Mouse (Mus musculus): ENCODE results near the gene Psmf1.
A peak's percentile ranks its signal among the peaks of the same experiment; 100 is the strongest.

The Psmf1 gene

DNA sequence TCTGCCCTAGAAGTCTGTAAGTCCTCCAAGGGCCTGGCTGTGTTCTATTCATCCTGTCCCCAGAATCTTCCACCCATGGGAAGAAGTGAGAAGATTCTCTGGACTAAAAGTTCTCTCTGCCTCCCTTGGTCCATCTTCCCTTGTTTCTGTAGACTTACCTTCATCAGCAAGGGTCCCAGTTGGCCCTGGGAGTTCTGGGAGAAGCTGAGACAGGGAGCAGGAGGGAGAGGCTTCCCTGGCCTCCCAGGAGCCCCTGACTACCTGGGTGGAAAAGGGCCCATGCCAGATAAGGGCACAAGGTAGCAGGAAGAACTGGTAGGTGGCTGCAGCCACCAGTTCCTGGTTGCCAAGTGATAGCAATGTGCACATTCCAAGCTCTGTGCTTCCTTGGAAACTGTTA, at the start of gene Psmf1:
Gene Psmf1, minus strand, starts transcription at position 342 of the 400 bp plus-strand sequence.
- no peak for DNase-seq (ENCODE audit: extremely low read depth, low read depth)

DNA sequence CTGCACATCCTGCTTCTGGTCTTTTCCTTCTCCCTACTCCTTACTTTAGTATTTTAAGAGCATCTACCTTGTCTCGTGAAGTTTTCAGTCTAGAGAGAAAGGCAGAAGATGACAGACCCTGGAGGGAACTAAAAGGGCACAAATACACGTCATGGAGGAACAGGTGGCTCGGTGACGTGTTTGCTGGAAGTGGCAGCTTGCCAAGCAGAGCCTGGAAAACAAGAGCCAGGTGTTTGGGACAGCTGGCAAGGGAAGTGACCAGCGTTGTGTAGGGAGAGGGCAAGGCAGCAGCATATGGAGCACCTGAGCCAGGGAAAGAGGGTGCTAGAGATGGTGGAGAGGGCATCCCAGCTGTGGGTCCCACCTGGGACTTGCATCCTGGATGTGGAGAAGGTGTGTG, 47.2 kb upstream of the Psmf1 start:
- DNase-seq (ENCODE audit: extremely low read depth, low read depth), result no peak

DNA sequence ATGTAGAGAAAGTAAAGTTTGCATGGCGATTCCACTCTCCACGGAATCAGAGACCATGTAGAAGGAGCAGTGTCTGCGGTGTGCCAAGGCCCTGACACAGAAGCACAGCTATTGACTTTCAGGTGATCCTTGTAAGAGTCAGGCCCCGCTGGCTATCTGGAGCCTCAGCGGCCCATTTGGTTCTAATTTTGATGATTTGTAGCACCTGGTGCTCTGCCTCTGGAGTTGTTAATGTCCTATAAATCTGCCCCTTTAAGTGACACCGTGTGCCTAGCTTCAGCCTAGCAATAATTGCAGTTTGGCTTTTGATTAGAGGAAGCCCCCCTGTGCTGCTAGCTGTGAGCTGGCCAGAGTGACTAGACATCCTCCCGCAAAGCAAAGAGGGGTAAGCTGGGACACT, 46.2 kb upstream of the Psmf1 start:
- no peak for DNase-seq (ENCODE audit: extremely low read depth, low read depth)

GRCm38 (mm10) chr2:151788221-151788977, 44.4 kb upstream of the Psmf1 start:
- no peak for DNase-seq (ENCODE audit: extremely low read depth, low read depth)

DNA sequence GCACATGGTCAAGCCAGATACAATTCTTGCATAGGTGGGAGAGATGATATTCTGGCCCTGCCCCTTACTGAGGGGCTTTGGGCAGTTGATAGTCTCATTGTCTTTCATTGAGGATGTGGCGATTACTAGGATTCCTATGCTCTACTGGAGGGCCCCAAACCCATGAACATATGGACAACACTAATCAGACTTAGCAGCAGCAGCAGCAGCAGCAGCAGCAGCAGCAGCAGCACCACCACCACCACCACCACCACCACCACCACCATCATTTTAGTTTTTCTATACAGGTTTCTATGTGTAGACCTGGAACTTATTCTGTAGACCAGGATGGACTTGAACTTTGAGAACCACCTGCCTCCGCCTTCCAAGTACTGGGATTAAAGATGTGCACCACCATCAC, 39.5 kb upstream of the Psmf1 start:
- no peak for DNase-seq (ENCODE audit: extremely low read depth, low read depth)

DNA sequence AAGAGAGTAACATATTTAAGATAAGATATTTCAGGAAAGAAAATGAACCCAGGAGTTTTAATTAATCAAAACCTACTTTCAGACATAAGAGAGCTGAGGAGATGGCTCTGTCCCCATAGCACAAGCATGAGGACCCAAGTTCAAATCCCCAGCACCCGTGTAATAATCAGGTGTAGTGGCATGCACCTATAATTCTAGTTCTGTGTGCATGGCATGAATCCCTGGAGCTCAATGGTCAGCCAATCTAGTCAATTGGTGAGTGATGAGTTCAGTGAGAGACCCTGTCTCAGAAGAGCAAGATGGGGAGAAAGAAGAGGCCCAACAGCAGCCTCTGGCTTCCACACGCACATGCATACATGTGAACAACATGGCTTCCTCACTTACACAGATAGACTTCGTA, 33.4 kb upstream of the Psmf1 start:
- DNase-seq (ENCODE audit: extremely low read depth, low read depth), result no peak

DNA sequence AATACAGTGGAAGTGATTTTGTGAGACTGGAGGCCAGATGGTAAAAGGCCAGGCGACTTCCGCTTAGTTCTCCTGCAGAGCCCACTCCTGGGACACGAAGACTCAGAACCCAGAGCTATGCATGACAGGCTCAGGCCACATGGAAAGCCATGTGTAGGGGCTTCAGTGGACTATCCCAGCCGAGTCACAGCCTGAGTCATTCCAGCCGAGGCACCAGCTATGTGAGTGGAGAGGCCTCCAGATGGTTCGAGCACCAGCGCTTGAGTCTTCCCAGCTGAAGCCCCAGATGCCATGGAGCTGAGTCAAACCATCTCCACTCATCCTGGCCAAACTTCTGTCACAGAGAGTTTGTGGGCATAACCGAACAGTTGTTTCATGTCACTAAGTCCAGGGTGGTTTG, 29.5 kb upstream of the Psmf1 start:
- DNase-seq (ENCODE audit: extremely low read depth, low read depth), result no peak

GRCm38 (mm10) chr2:151772169-151772568, 28.2 kb upstream of the Psmf1 start:
- no peak for DNase-seq (ENCODE audit: extremely low read depth, low read depth)

- no peak for DNase-seq (ENCODE audit: extremely low read depth, low read depth)
Measured at GRCm38 (mm10) chr2:151764557-151764956, 20.6 kb upstream of the Psmf1 start.

DNA sequence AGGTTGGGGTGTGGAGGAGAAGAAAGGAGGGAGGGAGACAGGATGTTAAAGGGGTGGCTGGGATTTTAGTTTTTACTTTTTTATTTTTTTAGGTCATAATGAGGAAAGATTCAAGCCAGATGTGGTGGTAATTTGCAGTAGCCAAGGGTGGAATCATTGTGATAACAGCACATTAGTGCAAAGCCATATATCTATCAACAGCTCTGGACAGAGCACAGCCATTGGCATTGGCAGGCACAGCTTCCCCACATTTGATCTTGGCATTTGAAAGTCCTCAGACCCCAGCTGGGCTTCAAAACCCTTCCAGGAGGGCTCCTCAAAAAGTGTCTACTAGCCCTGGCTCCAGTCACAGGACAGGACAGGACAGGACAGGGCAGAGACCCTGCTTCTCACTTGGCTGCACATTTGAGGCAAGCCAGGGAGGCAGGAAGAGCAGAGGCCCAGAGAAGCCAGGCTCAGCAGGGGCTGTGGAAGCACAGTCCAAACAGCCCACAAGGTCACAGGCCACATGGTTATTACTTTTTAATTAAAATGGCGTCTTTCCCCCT, 14.9 kb upstream of the Psmf1 start:
- no peak for DNase-seq (ENCODE audit: extremely low read depth, low read depth)

GRCm38 (mm10) chr2:151757451-151757850, 13.5 kb upstream of the Psmf1 start:
- no peak for DNase-seq (ENCODE audit: extremely low read depth, low read depth)

- DNase-seq (ENCODE audit: extremely low read depth, low read depth), result no peak
Measured at GRCm38 (mm10) chr2:151756277-151757061, 12.5 kb upstream of the Psmf1 start.

DNA sequence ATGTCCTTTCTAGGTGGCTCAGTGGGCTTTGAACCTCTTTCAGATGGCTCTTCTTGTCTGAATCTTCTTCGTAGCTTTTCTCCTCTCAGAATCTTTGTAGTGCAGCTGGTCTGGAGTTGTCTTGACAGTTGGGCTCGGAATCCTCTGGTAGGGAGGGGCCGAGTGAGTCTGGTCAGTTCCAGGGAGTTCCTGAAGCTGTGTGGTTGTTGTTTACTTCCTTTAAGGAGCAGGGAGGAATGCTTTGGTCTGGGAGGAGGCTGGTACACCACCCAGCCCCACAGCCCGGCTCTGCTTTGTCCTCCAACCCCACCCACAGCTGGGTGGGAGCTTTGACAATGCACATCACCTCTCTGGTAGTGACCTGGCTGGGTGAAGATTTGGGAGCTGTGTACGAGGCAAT, 7.3 kb upstream of the Psmf1 start:
- DNase-seq (ENCODE audit: extremely low read depth, low read depth), result no peak

- DNase-seq (ENCODE audit: extremely low read depth, low read depth), result peak; percentile 44
Measured at GRCm38 (mm10) chr2:151747847-151748705, 4.1 kb upstream of the Psmf1 start.

DNA sequence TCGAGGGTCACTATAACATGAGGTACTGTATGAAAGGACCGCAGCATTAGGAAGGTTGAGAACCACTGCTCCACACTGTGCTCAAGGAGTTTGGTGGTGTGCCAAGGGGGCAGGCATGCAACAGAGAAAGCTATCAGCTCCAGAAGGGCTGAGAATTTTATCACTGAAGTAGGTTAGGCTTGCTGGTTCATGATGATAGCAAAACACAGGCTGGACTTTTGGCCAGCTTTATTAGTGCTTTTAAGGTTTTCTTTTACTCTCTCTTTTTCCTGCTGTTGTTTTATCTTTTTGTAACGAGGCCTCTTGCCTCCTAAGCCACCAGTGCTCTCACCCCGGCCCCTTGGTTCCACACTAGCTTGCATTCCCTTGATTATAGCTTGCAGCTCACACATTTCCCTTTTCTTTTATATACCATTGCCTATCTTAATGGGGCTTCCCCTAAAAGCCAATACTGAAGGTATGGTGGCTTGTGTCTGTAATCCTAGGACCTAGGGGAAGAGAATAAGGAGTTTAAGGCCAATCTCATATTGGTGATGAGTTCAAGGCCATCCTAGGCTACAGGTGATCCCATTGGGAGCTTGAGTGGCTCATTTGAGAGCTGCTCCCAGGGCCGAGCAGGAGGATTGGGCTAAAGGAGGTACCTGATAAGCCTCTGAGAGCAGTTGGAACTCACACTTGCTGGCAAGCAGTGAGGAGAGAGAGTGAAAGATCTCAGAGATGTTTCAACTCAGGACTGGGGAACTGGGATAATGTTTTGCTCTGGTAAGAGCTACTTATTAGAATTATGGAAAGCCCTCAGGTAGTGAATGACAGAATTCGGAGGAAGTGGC, 921 bp downstream of the Psmf1 start:
- DNase-seq (ENCODE audit: extremely low read depth, low read depth), result peak; percentile 87

DNA sequence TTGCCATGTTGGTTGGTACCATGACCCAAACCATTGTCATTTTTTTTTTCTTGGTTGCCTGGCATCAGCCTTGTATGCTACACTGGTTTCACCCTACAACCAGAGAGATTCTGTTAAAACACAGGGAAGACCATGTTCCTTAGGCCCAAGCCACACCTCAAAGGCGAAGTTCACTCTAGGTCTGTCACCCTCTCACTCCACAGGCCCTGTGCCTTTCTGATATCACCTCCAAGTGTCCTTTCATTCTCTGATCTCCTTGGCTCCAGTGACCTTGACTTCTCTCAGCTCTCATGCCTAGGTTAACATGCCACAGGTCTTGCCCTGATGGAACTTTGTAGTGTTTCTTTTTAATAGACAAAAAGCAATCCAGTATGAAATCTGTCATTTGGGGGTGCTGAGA, 1.9 kb downstream of the Psmf1 start:
- DNase-seq (ENCODE audit: extremely low read depth, low read depth), result no peak

DNA sequence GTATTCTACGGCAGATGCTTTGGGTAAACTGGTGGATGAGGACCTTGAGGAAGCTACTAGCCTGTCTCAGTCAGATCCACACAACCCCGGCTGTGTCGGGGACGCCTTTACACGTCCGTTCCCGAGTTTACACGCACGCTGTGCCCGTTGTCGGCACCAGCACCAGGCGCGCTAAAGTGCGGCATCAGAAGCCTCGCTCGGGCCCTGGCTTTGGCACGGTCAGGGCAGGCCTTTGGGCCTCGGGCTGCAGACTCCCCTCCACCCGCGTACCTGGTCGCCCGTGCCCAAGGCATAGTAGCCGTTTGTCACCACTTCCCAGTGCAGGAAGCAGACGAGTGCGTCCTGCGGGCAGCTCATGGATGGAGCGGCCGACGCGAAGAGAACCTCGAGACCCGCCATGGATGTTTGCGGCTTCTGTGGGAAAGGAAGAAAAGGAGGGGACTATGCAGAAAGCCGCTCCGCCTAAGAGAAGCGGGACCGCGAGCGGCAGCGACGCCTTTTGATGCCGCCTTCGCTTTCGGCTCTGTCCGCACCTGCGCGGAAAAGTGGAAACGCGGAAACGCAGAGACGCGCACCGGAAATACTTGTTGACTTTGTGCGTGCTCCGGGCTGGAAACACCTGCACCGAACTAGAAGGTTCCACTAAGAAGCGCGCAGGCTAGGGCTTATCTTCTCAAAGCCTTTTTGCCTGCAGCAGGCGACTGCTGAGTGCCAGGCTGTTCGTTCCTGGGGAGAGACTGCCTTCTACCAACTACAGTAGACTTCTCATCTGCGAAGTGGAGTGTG, 3.1 kb downstream of the Psmf1 start:
- peak; percentile 89 for DNase-seq (ENCODE audit: extremely low read depth, low read depth)

DNA sequence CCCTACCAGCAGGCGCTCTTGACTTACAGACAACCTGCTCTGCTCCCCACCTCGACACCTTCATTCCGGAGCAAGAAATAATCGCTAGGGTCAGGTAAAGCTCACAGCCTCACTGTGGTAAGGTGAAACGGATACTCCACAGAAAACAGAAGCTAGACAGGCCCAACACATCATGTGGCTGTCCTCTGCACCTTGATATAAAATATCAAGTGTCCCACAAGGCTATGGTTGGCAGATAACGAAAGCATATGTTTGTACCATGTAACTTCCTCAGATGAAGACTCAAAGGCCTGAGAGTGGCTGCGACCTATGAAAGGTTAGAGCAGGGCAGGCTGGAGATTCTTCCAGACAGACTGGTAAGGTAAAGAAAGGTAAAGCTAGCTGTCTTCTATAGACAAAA, 4.5 kb downstream of the Psmf1 start:
- peak; percentile 62 for DNase-seq (ENCODE audit: extremely low read depth, low read depth)

DNA sequence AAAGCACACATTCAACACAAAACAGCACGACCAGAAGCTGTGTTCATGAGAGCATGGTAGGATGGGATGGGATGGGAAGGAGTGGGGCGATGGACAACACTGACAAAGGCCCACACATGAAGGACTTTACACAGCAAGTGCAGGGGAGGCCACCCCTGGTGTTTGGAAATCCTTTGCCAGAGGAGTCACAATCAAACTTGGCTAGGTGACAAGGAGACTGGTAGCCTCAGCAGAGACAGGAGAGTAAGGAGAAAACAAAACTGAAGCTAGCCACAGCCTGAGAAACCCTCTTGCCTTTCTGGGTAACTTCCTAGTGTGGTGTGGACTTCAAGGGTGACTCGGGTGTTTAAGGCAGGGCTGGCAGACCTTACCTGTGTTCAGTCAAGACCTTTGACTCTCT, 4.9 kb downstream of the Psmf1 start:
- no peak for DNase-seq (ENCODE audit: extremely low read depth, low read depth)

DNA sequence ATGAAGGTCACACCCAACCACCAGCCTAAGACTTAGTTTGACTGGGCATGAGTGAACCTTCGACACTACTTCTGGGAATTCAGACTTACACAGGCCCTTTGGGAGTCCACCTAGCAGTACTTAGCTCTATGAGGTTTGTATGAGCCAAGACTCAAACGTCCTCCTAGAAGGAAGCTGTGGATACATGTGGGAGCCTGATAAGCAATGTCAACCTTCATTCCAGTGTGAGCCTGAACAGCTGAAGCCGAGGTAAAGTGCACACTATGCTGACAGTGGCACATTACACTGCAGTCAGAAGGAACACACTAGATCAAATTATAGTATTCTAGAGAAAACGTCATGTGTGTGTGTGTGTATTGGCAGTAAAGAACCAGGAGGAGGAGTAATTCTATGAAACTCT, 5.5 kb downstream of the Psmf1 start:
- peak; percentile 76 for DNase-seq (ENCODE audit: extremely low read depth, low read depth)
